Mouse (Mus musculus) liver, embryonic 14.5 days (tissue): ENCODE results near the gene Fcrla.

Experiments
- CTCF ChIP-seq: IDR thresholded peaks from 2 replicates; pipeline ENCODE4 v1.5.1; 2016; ENCODE audit warnings: antibody characterized with exemption, low read depth, control low read depth
- EP300 ChIP-seq: IDR thresholded peaks from 2 replicates; pipeline ENCODE4 v1.6.1; 2016; ENCODE audit warnings: antibody characterized with exemption, low read depth

- TF ChIP-seq EP300 (no peak), CTCF (peak; percentile 46; the same call in 1 of the 2 replicates)
These were observed 26.4 kb downstream of the Fcrla start for GRCm38 (mm10) chr1:170900799-170901467.
